Mouse (Mus musculus) myocyte (in vitro differentiated cells): ENCODE measurements at regions not wholly inside any gene's neighbourhood (a gene's known extent, or its start where the extent isn't known, plus 50 kb on each side); places are given as distances from the start of the nearest gene placed in this dataset.

Experiments used
- POLR2A ChIP-seq: IDR thresholded peaks from one replicate; pipeline ENCODE4 v1.6.1; 2011; ENCODE audit warnings: low read depth, mild to moderate bottlenecking, control low read depth, moderate library complexity; ENCODE audit not compliant: insufficient read length
- POLR2AphosphoS2 ChIP-seq: IDR thresholded peaks from one replicate; pipeline ENCODE4 v1.6.1; 2011; ENCODE audit warnings: low read depth, control low read depth; ENCODE audit not compliant: insufficient read length
- TCF12 ChIP-seq: IDR thresholded peaks from one replicate; pipeline ENCODE4 v1.6.1; 2011; ENCODE audit warnings: mild to moderate bottlenecking, control low read depth; ENCODE audit not compliant: poor library complexity, insufficient read depth, severe bottlenecking
- USF1 ChIP-seq: IDR thresholded peaks from one replicate; pipeline ENCODE4 v1.6.1; 2011; ENCODE audit warnings: low read depth, mild to moderate bottlenecking, control low read depth, moderate library complexity

DNA sequence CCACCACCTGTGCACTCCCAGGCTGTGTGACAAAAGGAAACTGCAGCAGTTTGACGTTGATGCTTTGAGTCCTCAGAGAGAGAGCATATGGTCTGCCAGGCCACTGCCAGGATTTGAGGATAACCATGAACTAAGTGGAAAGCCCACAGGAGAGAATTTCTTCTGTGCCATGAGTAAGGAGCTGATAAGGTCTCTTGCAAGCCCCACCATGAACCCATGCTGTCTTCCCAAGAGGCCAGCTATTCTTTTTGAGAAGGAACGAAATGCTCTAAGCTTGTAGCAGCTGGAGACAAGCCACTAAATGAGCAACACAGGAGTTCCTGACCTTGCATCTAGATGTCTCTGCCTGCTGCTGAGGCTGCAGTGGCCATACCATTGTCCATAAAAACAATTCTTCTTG lies 98.4 kb upstream of the S1pr3 start:
- no peak for TF ChIP-seq TCF12
- no peak for TF ChIP-seq POLR2AphosphoS2
- no peak for TF ChIP-seq USF1
- no peak for TF ChIP-seq POLR2A
